Mouse (Mus musculus): ENCODE data around the gene Txn2.

Gene Txn2

DNA sequence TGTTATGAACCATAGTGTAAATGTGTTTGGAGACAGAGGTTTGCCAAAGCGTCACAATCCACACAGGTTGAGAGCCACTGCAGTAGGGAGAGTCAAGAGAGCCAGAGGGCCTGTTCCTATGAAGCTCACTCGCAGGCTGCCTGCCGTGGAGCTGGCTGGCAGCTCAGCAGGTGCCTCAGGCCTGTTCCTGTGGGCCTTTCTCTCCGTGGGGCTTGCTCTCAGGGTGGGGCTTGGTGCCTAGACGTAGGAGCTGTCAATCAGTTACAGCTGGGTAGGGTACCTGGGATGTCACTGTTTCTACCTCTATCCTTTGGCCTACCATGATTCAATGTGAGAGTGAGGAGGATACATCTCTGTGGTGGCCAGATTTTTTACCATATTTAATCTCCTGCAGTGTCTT lies 6.2 kb upstream of the Txn2 start:
- intact Hi-C loops (cut with DNase I) = loop anchor here (5.0 kb wide), 1 partner anchor 42 kb away; no protein-coding TSS in a partner anchor

DNA sequence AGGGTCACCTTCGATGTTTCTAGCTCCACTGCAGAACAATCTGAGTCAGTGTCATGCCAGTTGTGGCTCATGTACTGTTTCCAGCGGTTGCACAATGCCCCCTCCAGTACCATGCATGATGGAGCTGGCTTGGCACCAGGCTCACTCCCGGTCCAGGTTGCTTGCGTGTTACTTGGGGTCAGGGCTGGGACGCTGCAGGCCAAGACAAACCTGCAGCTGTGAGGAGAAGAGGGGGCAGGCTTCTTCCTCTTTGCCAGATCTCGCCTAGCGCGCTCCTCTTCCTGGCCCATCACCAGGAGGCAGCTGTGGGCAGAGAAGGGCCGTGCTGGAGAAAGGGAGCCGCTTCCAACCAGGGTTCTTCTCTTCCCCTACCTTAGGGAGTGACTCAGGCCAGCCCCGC lies 5.5 kb upstream of the Txn2 start:
- intact Hi-C loops (cut with DNase I) = loop anchor here (5.0 kb wide), 1 partner anchor 43 kb away; no protein-coding TSS in a partner anchor

GRCm38 (mm10) chr15:77933770-77934169 lies 5.0 kb upstream of the Txn2 start:
- intact Hi-C loops (cut with DNase I) = loop anchor here (5.0 kb wide), 1 partner anchor 44 kb away; no protein-coding TSS in a partner anchor

- intact Hi-C loops (cut with DNase I) = loop anchor here (5.0 kb wide), 1 partner anchor 44 kb away; no protein-coding TSS in a partner anchor
These were observed 4.4 kb upstream of the Txn2 start for GRCm38 (mm10) chr15:77933222-77933621.

GRCm38 (mm10) chr15:77931689-77932016 lies 2.8 kb upstream of the Txn2 start:
- intact Hi-C loops (cut with DNase I) = loop anchor here (5.0 kb wide), 1 partner anchor 46 kb away; no protein-coding TSS in a partner anchor

- intact Hi-C loops (cut with DNase I) = loop anchor here (5.0 kb wide), 1 partner anchor 46 kb away; no protein-coding TSS in a partner anchor
These were observed 2.3 kb upstream of the Txn2 start for GRCm38 (mm10) chr15:77930986-77931688.

GRCm38 (mm10) chr15:77929804-77930203 lies 998 bp upstream of the Txn2 start:
- intact Hi-C loops (cut with DNase I) = loop anchor here (5.0 kb wide), 1 partner anchor 47 kb away; no protein-coding TSS in a partner anchor

DNA sequence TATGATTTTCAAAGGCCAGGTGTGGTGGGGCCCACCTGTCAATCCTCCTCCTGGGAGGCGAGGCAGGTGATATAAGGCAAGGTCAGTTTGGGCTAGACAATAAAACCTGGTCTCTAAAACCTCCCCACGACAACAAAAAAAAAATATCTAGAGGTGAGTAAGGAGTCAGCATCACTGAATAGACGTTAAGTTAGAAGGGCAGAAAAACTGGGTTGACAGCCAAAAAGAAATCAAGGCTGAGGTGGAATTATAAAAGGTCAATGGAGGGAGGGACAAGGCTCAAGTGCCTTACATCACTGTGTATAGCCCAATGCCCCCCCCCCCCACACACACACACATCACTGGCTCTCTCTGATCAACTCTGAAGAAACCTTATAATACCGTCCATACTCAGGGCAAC lies 715 bp downstream of the Txn2 start:
- intact Hi-C loops (cut with DNase I) = no loop called here

- intact Hi-C loops (cut with DNase I) = no loop called here
These were observed 1.9 kb downstream of the Txn2 start for GRCm38 (mm10) chr15:77926921-77927320.

GRCm38 (mm10) chr15:77925195-77925594 lies 3.6 kb downstream of the Txn2 start:
- intact Hi-C loops (cut with DNase I) = no loop called here

DNA sequence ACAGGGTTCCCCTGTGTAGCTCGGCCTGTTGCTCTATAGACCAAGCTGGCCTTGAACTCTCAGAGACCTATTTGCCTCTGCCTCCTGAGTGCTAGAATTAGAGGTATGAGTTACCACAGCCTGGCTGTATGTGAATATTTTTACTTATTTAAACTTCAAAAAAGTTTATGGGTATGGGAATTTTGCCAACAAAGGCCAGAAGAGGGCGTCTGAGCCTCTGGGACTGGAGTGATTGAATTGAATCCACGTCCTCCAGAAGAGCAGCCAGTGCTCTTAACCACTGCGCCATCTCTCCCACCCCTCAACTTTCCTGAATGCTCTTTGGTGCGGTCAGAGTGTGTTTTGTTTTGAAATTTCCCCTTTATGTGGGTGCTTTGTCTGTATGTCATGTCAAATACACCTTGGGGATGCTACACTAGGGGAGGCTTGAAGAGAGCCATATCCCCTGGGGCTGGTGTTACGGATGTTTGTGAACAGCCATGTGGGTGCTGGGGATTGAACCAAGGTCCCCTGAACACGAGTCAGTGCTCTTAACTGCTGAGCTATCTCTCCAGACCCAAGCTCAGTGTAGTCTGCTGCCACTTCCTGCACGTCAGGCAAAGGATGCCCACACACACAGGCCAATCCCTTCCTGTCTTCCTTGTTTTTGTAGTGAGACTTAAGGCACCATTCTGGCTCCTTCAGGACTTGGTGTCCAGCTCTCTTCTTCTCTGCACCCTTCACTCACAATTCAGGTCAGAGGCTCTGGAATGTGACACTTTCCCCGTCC lies 5.4 kb downstream of the Txn2 start:
- intact Hi-C loops (cut with DNase I) = no loop called here

- intact Hi-C loops (cut with DNase I) = no loop called here
These were observed 6.1 kb downstream of the Txn2 start for GRCm38 (mm10) chr15:77922710-77923109.

- intact Hi-C loops (cut with DNase I) = no loop called here
These were observed 7.2 kb downstream of the Txn2 start for GRCm38 (mm10) chr15:77921636-77922035.

DNA sequence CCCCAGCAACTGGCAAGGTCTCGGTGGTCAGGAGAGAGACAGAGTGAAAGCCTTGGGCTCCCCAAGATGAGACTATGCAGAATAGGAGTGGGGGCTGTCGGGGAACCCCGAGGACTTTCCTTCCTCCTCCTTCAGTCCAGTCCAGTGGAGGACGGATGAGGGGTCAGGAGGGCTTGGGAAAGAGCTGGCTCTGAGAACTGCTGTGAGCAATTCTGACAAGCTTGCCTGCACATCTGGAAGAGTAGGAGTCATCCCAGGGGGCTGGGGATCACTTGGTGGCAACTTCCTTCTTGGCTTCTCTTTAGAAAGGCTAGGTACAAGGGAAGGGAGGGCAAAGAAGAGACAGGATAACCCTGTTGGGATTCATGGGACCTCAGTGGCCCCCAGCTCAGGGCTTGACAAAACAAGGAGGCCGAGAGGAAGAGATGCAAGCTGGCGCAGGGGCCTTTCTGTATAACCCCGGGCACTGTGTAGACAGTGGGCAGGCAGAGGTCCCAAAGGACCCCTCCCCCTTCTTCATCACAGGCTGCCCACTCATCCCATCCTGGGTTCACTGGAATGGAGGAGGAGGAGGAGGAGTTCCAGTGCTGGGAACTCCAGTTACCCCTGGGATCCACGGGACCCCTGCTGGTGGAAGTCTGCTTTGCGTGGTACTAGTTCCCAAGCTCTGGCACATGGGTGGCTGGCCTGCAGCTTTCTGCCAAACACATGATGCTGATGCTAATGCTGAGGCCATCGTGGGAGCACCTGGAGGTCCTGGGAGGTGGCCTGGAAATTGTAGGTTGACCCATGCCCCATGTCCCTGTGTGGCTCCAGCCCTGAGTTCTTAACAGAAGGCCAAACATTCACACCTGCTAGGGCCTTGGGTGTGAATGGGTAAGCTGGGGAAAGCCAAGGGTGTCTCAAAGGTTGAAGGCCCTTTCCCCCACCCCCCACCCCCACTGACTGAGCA lies 8.0 kb downstream of the Txn2 start:
- intact Hi-C loops (cut with DNase I) = no loop called here

DNA sequence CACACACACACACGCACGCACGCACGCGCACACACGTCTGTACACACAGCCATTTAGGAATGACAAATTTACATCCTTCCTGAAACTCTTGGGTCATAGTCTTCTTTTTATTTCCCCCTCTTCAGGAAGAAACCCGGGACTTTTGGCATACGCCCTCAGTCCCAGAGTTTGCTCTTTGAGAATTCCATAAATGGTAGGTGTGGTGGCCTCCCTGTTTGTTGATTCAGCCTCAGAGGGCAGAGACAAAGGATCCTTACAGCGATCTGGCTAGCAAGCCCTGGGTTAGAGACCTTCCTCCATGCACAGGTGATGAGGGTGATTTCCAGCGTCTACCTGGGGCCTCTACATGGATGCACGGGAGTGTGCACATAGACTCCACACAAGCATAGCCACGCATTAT lies 9.4 kb downstream of the Txn2 start:
- intact Hi-C loops (cut with DNase I) = loop anchor here (5.0 kb wide), 1 partner anchor 142 kb away; no protein-coding TSS in a partner anchor

GRCm38 (mm10) chr15:77916851-77917544 lies 11.8 kb downstream of the Txn2 start:
- intact Hi-C loops (cut with DNase I) = loop anchor here (5.0 kb wide), 1 partner anchor 140 kb away; no protein-coding TSS in a partner anchor

DNA sequence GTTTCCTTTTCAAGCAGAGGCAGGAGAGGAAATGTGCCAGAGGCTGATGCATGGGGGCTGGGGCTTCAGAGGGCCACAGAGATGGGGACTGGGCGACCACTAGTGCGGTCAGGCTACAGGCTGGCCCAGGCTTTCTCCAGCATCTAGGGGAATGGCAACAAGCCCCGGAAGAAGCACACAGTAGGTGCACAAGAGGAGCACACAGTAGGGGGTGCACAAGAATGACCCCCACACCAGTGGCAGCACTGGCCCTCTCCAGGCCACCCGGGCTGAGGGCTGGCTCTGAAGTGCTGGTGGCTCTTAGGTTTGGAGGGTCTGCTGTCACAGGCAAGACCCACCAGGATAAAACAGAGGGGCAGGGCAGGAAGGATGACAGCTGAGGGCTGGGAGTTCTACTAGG lies 13.5 kb downstream of the Txn2 start:
- intact Hi-C loops (cut with DNase I) = loop anchor here (5.0 kb wide), 1 partner anchor 138 kb away; no protein-coding TSS in a partner anchor

DNA sequence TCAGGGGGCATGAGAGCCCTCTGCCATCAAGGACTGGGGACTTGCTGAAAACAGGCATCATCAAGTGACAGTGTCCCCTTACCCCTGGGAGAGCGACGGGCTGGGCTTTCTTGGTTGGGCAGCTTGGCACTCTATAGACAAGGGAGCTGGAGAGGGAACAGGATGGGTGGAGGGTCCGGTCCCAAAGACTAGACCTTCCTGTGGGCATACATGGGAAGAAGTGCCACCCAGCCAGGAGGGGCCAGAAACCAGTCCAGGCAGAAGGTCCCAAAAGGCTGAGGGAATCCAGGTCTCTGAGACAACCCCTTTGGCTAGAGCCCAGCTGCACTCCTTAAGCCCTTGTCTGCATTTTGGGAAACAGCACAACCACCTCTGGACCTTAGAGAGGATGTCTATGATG lies 14.3 kb downstream of the Txn2 start:
- intact Hi-C loops (cut with DNase I) = no loop called here

GRCm38 (mm10) chr15:77913054-77913453 lies 15.8 kb downstream of the Txn2 start:
- intact Hi-C loops (cut with DNase I) = no loop called here

- intact Hi-C loops (cut with DNase I) = no loop called here
These were observed 16.2 kb downstream of the Txn2 start for GRCm38 (mm10) chr15:77912585-77912984.
